Mouse (Mus musculus): ENCODE measurements around the gene Svopl. TPM values are rescaled to one million over a fixed set of nuclear protein-coding genes. Genes with fewer than 3 reads are reported as not detected.

Svopl gene
- not detected for polyA plus RNA-seq (2014; fragmentation: Illumina TruSeq; extraction: RNeasy Lipid Tissue Mini Kit (QIAGEN cat#74804); ENCODE audit: low read depth, low replicate concordance)

GRCm38 (mm10) chr6:38046838-38047237, at the start of gene Svopl:
TSS of gene Svopl (minus strand) at chr6:38046996.

Other genes with a start within 250 kb of the Svopl start
- gene Trim24, start 176.2 kb downstream of the Svopl start, polyA plus RNA-seq (2014; fragmentation: Illumina TruSeq; extraction: RNeasy Lipid Tissue Mini Kit (QIAGEN cat#74804); ENCODE audit: low read depth, low replicate concordance), result 43.8 TPM
- gene Tmem213, start 62.3 kb upstream of the Svopl start, polyA plus RNA-seq (2014; fragmentation: Illumina TruSeq; extraction: RNeasy Lipid Tissue Mini Kit (QIAGEN cat#74804); ENCODE audit: low read depth, low replicate concordance), result not detected
- 0.16 TPM for gene Atp6v0a4, start 77.6 kb upstream of the Svopl start, polyA plus RNA-seq (2014; fragmentation: Illumina TruSeq; extraction: RNeasy Lipid Tissue Mini Kit (QIAGEN cat#74804); ENCODE audit: low read depth, low replicate concordance)
- gene D630045J12Rik, start 207.0 kb upstream of the Svopl start, polyA plus RNA-seq (2014; fragmentation: Illumina TruSeq; extraction: RNeasy Lipid Tissue Mini Kit (QIAGEN cat#74804); ENCODE audit: low read depth, low replicate concordance), result 0.64 TPM

Measured in liver, adult 10 weeks (tissue).